Mouse (Mus musculus) brain, embryonic 14.5 days (tissue): Measurements from ENCODE around the gene Gskip. TPM values are rescaled to one million over a fixed set of nuclear protein-coding genes. Genes with fewer than 3 reads are reported as not detected.

Experiments
- DNase-seq: peaks from one replicate; pipeline ENCODE4 v3.0.0-alpha.2; 2011; ENCODE audit warnings: low read depth
- CTCF ChIP-seq: fragments of 200-500 bp; IDR thresholded peaks from 2 replicates; pipeline ENCODE4 v1.5.1; 2012; ENCODE audit warnings: inconsistent platforms, mild to moderate bottlenecking, moderate library complexity, borderline replicate concordance; ENCODE audit not compliant: insufficient read depth, insufficient read length; ENCODE audit errors: extremely low read depth
- POLR2A ChIP-seq: fragments of 200-500 bp; IDR thresholded peaks from 2 replicates; pipeline ENCODE4 v1.6.1; 2012; ENCODE audit warnings: mild to moderate bottlenecking, inconsistent platforms, borderline replicate concordance; ENCODE audit not compliant: poor library complexity, insufficient read depth, insufficient read length, severe bottlenecking; ENCODE audit errors: extremely low read depth
- polyA plus RNA-seq: library from polyadenylated mRNA; depleted of rRNA; stranded (reverse); fragments of >200 nt; gene quantifications from 2 replicates; pipeline ENCODE4 v1.2.3, GENCODE M21; 2012; rRNA removed

Gskip gene
- polyA plus RNA-seq, 1 experiment = 16.2 TPM

DNA sequence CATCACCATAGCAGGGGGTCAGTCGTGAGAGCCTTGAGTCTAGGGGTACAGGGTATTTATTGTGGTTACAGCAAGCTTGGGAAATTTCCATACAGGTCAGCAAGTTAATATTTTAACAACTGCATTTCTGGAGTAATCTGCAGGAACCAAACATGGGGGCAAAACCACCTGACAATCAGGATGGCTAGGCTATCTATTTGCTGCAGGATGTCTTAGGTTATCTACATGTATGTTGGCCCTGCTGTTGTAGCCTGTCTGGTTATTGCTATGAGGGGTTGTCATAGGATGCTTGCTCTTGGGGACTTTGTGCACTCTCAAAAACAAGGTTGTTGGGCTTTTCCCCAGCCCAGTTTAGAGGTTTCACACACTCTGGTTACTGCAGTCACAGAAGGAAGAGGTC lies 40.0 kb downstream of the Gskip start:
- TF ChIP-seq POLR2A (no peak), CTCF (no peak)
- DNase-seq = no peak

DNA sequence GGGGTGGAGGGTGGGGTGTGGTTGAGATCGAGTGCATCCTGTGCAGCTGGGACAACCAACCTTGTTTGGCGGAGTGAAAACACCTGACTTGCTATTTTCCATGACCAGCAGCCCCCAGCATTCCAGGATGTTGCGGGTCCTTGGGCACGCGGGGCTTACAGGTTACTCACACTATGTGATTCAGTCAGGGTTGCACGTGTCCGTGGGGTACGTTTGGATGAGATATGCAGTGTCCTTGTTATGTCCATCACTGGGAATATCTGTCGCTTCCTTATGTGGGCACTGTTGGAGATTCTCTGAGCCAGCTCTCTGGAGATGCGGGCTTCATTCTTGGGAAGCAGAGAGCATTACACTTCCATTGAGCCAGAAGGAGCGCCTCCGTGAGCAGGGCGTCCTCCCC lies 41.1 kb downstream of the Gskip start:
- TF ChIP-seq CTCF = no peak
- TF ChIP-seq POLR2A = no peak
- DNase-seq = no peak

DNA sequence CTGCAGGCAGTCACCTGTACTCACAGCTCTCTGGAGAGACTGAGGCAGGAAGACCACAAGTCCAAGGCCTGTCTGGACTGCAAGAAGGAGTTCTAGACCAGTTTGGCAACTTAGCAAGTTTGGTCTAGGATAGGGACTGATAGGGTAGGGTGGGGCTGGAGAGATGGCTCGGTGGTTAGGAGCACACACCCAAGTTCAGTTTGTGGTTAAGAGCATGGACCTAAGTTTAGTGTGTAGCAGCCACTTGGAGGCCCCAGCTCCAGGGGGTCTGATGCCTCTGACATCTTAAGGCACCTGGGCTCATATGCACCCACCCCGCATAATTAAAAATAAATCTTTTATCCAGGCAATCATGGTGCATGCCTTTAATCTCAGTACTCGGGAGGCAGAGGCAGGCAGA lies 42.6 kb downstream of the Gskip start:
- no peak for DNase-seq
- TF ChIP-seq CTCF = no peak
- no peak for TF ChIP-seq POLR2A

DNA sequence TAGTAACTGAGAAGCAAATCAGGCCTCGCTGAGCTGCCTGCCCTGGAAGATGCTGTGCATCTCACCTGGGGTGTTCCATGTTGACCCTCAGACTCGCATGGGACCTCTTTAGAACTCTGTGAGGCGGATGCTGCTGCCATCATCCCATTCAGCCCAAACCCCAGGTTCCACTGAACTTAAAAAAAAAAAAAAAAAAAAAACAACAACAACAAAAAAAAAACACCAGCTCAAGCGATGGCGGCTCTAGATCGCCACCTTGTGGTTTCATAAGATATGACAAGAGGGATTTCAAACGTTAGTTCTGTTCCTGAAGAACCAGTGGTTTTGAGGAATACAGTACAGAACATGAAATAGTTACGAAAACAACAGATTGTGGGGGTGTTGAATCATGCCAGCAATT lies 43.3 kb downstream of the Gskip start:
- peak; percentile 72 for DNase-seq
- TF ChIP-seq POLR2A = no peak
- TF ChIP-seq CTCF = peak; percentile 55; the same call in 1 of the 2 replicates

DNA sequence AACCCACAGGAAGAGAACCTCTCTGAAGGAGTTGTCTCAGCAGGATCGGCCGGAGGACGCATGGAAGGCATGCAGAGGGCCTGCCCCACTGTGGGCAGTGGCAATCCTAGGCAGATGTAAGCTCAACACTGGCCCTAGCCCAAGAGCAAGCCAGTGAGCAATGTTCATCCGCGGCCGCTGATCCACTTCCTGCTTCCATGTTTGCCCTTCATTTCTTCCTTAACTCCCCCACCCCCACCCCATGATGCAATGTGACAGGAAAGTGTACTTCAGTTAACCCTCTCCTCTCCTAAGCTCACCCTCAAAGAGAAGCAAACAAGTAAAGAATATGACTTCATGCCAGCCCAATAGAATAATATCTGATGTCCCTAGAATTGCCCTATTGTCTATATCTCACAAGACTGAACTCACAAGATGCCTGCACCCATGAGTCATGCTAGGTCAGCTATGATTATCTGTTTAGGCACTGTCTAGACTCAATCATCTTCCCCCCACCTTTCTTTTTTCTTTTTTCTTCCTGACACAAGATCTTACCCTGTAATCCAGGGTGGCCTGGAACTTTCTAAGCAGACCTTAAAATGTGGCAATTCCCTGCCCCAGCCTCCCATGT lies 46.3 kb downstream of the Gskip start:
- TF ChIP-seq POLR2A = no peak
- no peak for TF ChIP-seq CTCF
- DNase-seq = no peak

DNA sequence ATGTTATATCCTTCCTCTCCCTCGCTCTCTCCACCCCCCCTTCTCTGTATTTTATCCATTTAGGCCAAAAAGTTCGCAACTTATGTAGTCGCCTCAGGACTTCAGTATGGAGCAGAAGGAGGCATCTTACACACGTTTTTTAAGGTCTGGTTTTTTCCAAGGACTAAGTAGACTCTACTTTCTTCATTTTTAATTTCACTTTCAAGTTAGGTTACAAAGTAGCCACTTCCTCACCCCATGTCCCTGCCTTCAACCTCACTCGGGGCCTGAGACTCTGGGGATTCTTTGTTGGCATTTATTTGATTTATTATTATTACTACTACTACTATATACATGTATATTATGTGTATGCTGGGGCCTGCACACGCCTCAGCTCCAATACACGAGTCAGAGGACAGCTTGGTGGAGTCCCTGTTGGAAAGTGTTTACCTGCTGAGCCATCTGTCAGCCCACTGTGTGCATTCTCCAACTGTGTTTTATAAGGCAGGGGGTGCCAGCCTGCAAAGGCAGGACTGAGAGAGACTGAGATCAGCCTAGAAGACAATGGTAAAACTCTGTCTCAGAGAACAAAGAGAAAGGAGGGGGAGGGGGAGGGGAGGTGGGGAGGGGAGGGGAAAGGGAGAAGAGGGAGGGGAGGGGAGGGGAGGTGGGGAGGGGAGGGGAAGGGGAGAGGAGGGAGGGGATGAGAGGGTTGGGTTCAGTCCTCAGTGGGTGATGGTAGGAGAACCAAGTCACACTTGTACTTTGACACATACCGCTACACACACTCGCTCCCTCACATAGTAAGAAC lies 48.9 kb downstream of the Gskip start:
- TF ChIP-seq POLR2A = no peak
- no peak for TF ChIP-seq CTCF
- no peak for DNase-seq

DNA sequence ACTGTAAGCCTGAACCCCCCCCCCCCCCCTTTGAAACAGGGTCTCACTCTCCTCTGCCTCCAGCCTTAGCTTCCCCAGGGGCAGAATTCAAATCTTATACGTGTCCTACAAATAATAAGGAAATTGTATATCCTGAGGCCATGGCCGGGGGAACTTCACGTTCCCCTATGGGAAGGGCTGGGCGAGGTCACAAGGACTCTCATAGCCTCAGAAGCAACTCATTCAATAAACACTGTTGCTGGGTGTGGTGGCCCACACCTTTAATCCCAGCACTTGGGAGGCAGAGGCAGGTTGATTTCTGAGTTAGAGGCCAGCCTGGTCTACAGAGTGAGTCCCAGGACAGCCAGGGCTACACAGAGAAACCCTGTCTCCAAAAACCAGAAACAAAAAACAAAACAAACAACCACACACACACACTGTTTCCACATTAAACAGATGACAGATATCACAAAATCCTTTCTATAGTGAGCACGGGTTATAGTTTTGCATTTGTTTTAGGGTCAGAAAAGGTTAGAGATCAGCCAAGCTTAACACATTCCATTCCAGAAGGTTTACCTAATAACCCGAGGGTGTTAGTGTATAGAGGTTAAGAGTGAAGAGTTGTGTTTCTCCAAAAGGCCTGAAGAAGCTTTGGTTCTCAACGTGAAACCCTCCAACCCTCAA lies 50.7 kb downstream of the Gskip start:
- TF ChIP-seq CTCF = no peak
- no peak for TF ChIP-seq POLR2A
- DNase-seq = no peak

DNA sequence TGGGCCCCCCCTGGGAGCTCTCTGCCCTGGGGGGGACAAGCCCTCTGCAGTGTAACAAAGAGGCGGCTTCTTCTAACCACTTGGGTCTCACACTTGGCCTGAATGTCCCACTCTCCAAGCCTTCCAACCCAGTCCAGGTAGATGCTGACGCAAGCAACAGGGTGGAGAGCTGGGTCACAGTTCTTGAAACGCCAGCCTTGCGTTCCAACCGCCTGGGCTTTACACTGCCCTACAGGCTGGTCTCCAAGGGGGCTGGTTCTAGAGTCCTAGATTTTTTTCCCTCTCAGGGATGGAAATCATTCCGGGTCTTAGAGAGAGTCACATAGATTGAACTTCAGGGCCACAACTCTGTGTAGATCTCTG lies 51.2 kb downstream of the Gskip start:
- no peak for TF ChIP-seq POLR2A
- TF ChIP-seq CTCF = no peak
- DNase-seq = no peak

DNA sequence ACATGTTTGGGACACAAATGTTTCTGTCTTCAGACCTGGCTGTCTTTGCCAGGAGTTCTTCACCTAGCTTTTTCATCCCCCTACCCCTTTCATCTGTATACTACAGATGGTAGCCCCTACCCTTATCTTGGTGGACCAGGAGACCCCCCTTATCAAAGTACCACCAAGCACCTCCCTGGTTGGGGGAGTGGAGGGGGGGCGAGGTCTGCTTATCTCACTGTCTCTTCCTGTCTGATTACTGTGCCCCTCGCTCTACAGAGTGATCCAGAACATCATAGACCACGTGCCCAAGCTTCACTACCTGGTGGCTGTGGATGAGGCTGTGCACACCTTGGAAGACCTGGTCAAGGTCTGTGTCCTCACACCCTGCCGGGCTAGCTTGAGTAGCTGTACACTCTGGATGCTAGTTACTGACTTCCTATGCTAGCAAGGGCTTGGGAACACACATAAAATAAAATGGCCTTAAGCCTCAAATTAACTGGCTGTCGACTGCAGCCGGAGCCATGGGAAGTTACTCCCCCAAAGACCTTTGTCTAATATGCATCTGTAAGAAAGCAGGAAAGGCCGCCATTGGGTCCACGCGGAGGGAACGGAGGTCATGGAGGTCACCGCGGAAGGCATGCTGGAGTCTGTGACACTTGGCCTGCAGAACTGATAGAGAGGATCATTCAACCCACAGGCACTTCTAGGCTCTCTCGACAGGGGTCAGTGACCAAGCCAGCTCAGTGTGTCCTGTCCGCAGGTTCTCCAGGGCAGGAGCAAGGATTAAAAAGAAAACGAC lies 53.9 kb downstream of the Gskip start:
- no peak for DNase-seq
- TF ChIP-seq CTCF = no peak
- TF ChIP-seq POLR2A = no peak

DNA sequence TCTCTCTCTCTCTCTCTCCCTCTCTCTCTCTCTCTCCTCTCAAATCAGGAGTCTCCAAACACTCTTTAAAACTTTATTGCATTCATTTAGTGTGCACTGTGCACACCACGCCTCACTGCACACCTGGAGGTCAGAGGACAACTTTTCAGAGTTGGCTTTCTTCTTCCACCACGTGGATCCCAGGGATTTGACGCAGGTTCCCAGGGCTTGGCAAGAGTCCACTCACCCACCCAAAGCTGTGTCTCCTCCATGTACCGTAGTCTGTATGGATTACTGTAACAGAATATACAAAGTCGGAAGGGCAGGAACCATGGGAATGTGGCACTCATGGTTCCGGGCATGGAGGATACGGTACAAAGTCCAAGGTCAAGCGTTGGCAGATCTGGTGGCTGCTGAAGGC lies 55.0 kb downstream of the Gskip start:
- TF ChIP-seq POLR2A = no peak
- TF ChIP-seq CTCF = no peak
- DNase-seq = no peak

DNA sequence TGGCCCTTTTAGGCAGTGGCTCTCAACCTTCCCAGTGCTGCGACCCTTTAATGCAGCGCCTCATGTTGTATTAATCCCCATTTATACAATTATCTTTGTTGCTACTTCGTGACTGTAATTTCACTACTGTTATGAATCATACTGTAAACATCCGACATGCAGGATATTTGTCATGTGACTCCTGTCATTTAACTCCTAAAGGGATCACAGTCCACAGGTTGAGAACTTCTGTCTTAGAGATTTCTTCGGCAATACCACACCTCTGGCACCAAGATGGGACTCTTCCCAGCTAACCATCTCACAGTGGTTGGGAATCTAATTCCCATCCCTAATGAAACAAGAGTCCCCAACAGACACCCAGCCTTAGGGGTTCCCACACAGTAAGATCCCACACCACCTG lies 63.5 kb downstream of the Gskip start:
- DNase-seq = no peak
- TF ChIP-seq CTCF (no peak), POLR2A (no peak)

Other genes with a start within 250 kb of the Gskip start
- 90.3 and 133 TPM in 2 replicates for gene D430019H16Rik, start 231.0 kb upstream of the Gskip start, polyA plus RNA-seq
- 0.40 and 0.98 TPM in 2 replicates for gene Bdkrb2, start 121.6 kb upstream of the Gskip start, polyA plus RNA-seq
- gene Bdkrb1, start 81.7 kb upstream of the Gskip start, polyA plus RNA-seq = 0.12 TPM in 1 of 2 replicates, not detected in the other
- gene Atg2b, start 382 bp downstream of the Gskip start, polyA plus RNA-seq = 29.1 and 32.3 TPM in 2 replicates
- gene Ak7, start 21.1 kb downstream of the Gskip start, polyA plus RNA-seq = 1.7 and 3.6 TPM in 2 replicates
- gene Papola, start 99.9 kb downstream of the Gskip start, polyA plus RNA-seq = 165 and 186 TPM in 2 replicates